Mouse (Mus musculus) neural tube, embryonic 13.5 days (tissue): ENCODE results near the gene Mylk3. TPM values are rescaled to one million over a fixed set of nuclear protein-coding genes. Genes with fewer than 3 reads are reported as not detected.

Experiments used
- ATAC-seq: fragments of 200-750 bp; cut with Nextera tagmentation; 2 replicates; pipeline ENCODE4 v1.8.0; 2017; ENCODE audit warnings: low read depth, mild to moderate bottlenecking, moderate TSS enrichment, moderate library complexity
- H3K27ac ChIP-seq: fragments of 300-500 bp; sonication (generic); replicated peaks from 2 replicates; pipeline ENCODE4 v1.5.1; 2015; ENCODE audit warnings: moderate library complexity, mild to moderate bottlenecking, inconsistent platforms
- H3K27me3 ChIP-seq: fragments of 300-500 bp; sonication (generic); 2 replicates; pipeline ENCODE4 v1.6.1; 2015; ENCODE audit warnings: mild to moderate bottlenecking, inconsistent platforms
- H3K36me3 ChIP-seq: fragments of 300-500 bp; sonication (generic); 2 replicates; pipeline ENCODE4 v1.6.1; 2015; ENCODE audit warnings: mild to moderate bottlenecking, inconsistent platforms
- H3K4me1 ChIP-seq: fragments of 300-500 bp; sonication (generic); replicated peaks from 2 replicates; pipeline ENCODE4 v1.6.1; 2015; ENCODE audit warnings: inconsistent platforms
- H3K4me2 ChIP-seq: fragments of 300-500 bp; sonication (generic); 2 replicates; pipeline ENCODE4 v1.6.1; 2015; ENCODE audit warnings: inconsistent platforms, mild to moderate bottlenecking, moderate library complexity
- H3K4me3 ChIP-seq: fragments of 300-500 bp; sonication (generic); 2 replicates; pipeline ENCODE4 v1.5.1; 2015; ENCODE audit warnings: mild to moderate bottlenecking, inconsistent platforms
- H3K9ac ChIP-seq: fragments of 300-500 bp; sonication (generic); 2 replicates; pipeline ENCODE4 v1.6.1; 2015; ENCODE audit warnings: moderate library complexity, mild to moderate bottlenecking, inconsistent platforms
- H3K9me3 ChIP-seq: fragments of 300-500 bp; sonication (generic); 2 replicates; pipeline ENCODE4 v1.6.1; 2016; ENCODE audit warnings: inconsistent platforms
- WGBS: fragments of 180-500 bp; shearing (Covaris S2); methylation state at CpG from one replicate; pipeline ENCODE4 v1.1.7; 2015; 5-methylcytosine and 5-hydroxymethylcytosine counted together
- polyA plus RNA-seq: library from polyadenylated mRNA; unstranded; fragments of >200 nt; fragmentation: Nextera tagmentation; extraction: Ambion mirVana; gene quantifications from 2 replicates; pipeline ENCODE4 v1.2.1, GENCODE M21; 2015

Mylk3 gene
- polyA plus RNA-seq, result 0.47 TPM in 2 replicates

GRCm38 (mm10) chr8:85386205-85386604, at the start of gene Mylk3:
Gene Mylk3 (minus strand): TSS chr8:85386345.
- Histone ChIP-seq H3K9me3 (no peaks in the 10 kb centered on the region), H3K4me1 (no peaks in the 10 kb centered on the region), H3K4me2 (no peak within 1 kb of the TSS), H3K4me3 (no peak within 1 kb of the TSS), H3K27ac (no peak within 1 kb of the TSS), H3K27me3 (no peaks in the 10 kb centered on the region), H3K9ac (no peak within 1 kb of the TSS), H3K36me3 (no peaks in the 10 kb centered on the region)
- ATAC-seq, result no peak
- 81% methylated on average over 6 of the region's 6 CpGs for WGBS

GRCm38 (mm10) chr8:85435736-85436135, 49.6 kb upstream of the Mylk3 start:
- no peak for ATAC-seq
- H3K4me2 ChIP-seq, result no peak overlapping the region
- no peak overlapping the region for H3K9ac ChIP-seq
- H3K4me1 ChIP-seq, result peaks cover 16% of the 10 kb centered on the region
- H3K36me3 ChIP-seq, result no peaks in the 10 kb centered on the region
- H3K4me3 ChIP-seq, result no peak overlapping the region
- H3K27me3 ChIP-seq, result no peaks in the 10 kb centered on the region
- H3K9me3 ChIP-seq, result no peaks in the 10 kb centered on the region
- H3K27ac ChIP-seq, result no peak overlapping the region
- 55% methylated on average over 5 of the region's 5 CpGs for WGBS

GRCm38 (mm10) chr8:85434817-85435216, 48.7 kb upstream of the Mylk3 start:
- Histone ChIP-seq H3K27ac (no peak overlapping the region), H3K27me3 (no peaks in the 10 kb centered on the region), H3K4me1 (peaks cover 23% of the 10 kb centered on the region), H3K9me3 (no peaks in the 10 kb centered on the region), H3K36me3 (no peaks in the 10 kb centered on the region), H3K4me2 (no peak overlapping the region), H3K4me3 (no peak overlapping the region), H3K9ac (no peak overlapping the region)
- WGBS, result 72% methylated on average over 12 of the region's 12 CpGs
- ATAC-seq, result no peak

GRCm38 (mm10) chr8:85433017-85433393, 46.9 kb upstream of the Mylk3 start:
- Histone ChIP-seq H3K36me3 (no peaks in the 10 kb centered on the region), H3K4me1 (peaks cover 36% of the 10 kb centered on the region), H3K9me3 (no peaks in the 10 kb centered on the region), H3K9ac (peak overlapping the region; percentile 55; the same call in 1 of the 2 replicates), H3K4me2 (peak overlapping the region; percentile 59), H3K27ac (peak overlapping the region; percentile 74), H3K27me3 (no peaks in the 10 kb centered on the region), H3K4me3 (peak overlapping the region; percentile 65)
- ATAC-seq, result peak; percentile 72
- 4% methylated on average over 6 of the region's 6 CpGs for WGBS

GRCm38 (mm10) chr8:85432168-85433016, 46.2 kb upstream of the Mylk3 start, which contains the start of gene 4921524J17Rik:
Gene 4921524J17Rik (minus strand): TSS chr8:85432833.
- Histone ChIP-seq H3K9me3 (no peaks in the 10 kb centered on the region), H3K27ac (peak within 1 kb of the TSS; percentile 95), H3K4me2 (peak within 1 kb of the TSS; percentile 59), H3K36me3 (no peaks in the 10 kb centered on the region), H3K4me1 (peaks cover 42% of the 10 kb centered on the region), H3K27me3 (no peaks in the 10 kb centered on the region), H3K9ac (peak within 1 kb of the TSS; percentile 90), H3K4me3 (peak within 1 kb of the TSS; percentile 65)
- peak; percentile 99 for ATAC-seq
- WGBS, result under 1% methylated on average over 76 of the region's 85 CpGs

- Histone ChIP-seq H3K4me3 (peak overlapping the region; percentile 65), H3K4me1 (peaks cover 50% of the 10 kb centered on the region), H3K27me3 (no peaks in the 10 kb centered on the region), H3K9ac (peak overlapping the region; percentile 90), H3K4me2 (peak overlapping the region; percentile 59), H3K9me3 (no peaks in the 10 kb centered on the region), H3K36me3 (no peaks in the 10 kb centered on the region), H3K27ac (peak overlapping the region; percentile 95; the same call in 1 of the 2 replicates)
- no peak for ATAC-seq
- WGBS, result 18% methylated on average over 10 of the region's 10 CpGs
Measured at GRCm38 (mm10) chr8:85431281-85432167, 45.4 kb upstream of the Mylk3 start.

- WGBS, result 27% methylated on average over 3 of the region's 3 CpGs
- H3K9ac ChIP-seq, result peak overlapping the region; percentile 90
- H3K4me2 ChIP-seq, result peak overlapping the region; percentile 59
Measured at GRCm38 (mm10) chr8:85430801-85431200, 44.7 kb upstream of the Mylk3 start.

GRCm38 (mm10) chr8:85429219-85429618, 43.1 kb upstream of the Mylk3 start:
- 22% methylated on average over 4 of the region's 4 CpGs for WGBS
- Histone ChIP-seq H3K27me3 (no peaks in the 10 kb centered on the region), H3K4me1 (peaks cover 54% of the 10 kb centered on the region), H3K36me3 (no peaks in the 10 kb centered on the region), H3K27ac (peak overlapping the region; percentile 33; the same call in 1 of the 2 replicates), H3K4me3 (no peak overlapping the region), H3K9me3 (no peaks in the 10 kb centered on the region), H3K4me2 (peak overlapping the region; percentile 31), H3K9ac (peak overlapping the region; percentile 26; the same call in 1 of the 2 replicates)
- no peak for ATAC-seq

More at GRCm38 (mm10) chr8:85430801-85431200, 44.7 kb upstream of the Mylk3 start:
- ATAC-seq, result no peak
- Histone ChIP-seq H3K4me1 (peaks cover 53% of the 10 kb centered on the region), H3K36me3 (no peaks in the 10 kb centered on the region), H3K27ac (peak overlapping the region; percentile 40), H3K27me3 (no peaks in the 10 kb centered on the region), H3K4me3 (peak overlapping the region; percentile 65), H3K9me3 (no peaks in the 10 kb centered on the region)

GRCm38 (mm10) chr8:85427026-85427425, 40.9 kb upstream of the Mylk3 start:
- H3K27me3 ChIP-seq, result no peaks in the 10 kb centered on the region
- no peak overlapping the region for H3K9ac ChIP-seq
- no peaks in the 10 kb centered on the region for H3K9me3 ChIP-seq
- H3K36me3 ChIP-seq, result no peaks in the 10 kb centered on the region
- 77% methylated on average over 4 of the region's 4 CpGs for WGBS
- H3K4me2 ChIP-seq, result no peak overlapping the region
- H3K27ac ChIP-seq, result no peak overlapping the region
- ATAC-seq, result no peak
- H3K4me1 ChIP-seq, result peaks cover 52% of the 10 kb centered on the region
- H3K4me3 ChIP-seq, result no peak overlapping the region

- H3K4me2 ChIP-seq, result no peak overlapping the region
- ATAC-seq, result no peak
- no peak overlapping the region for H3K9ac ChIP-seq
- no peaks in the 10 kb centered on the region for H3K9me3 ChIP-seq
- WGBS, result 97% methylated on average over 1 of the region's 1 CpGs
- no peak overlapping the region for H3K4me3 ChIP-seq
- no peaks in the 10 kb centered on the region for H3K27me3 ChIP-seq
- peaks cover 6% of the 10 kb centered on the region; the same call in 1 of the 2 replicates for H3K36me3 ChIP-seq
- no peak overlapping the region for H3K27ac ChIP-seq
- H3K4me1 ChIP-seq, result peaks cover 5% of the 10 kb centered on the region
Measured at GRCm38 (mm10) chr8:85421329-85421728, 35.2 kb upstream of the Mylk3 start.

- 80% methylated on average over 3 of the region's 3 CpGs for WGBS
- H3K4me2 ChIP-seq, result no peak overlapping the region
- H3K4me3 ChIP-seq, result no peak overlapping the region
- no peaks in the 10 kb centered on the region for H3K36me3 ChIP-seq
- no peaks in the 10 kb centered on the region for H3K27me3 ChIP-seq
- no peak for ATAC-seq
- H3K9ac ChIP-seq, result no peak overlapping the region
- no peak overlapping the region for H3K27ac ChIP-seq
- H3K4me1 ChIP-seq, result peaks cover 9% of the 10 kb centered on the region
- no peaks in the 10 kb centered on the region for H3K9me3 ChIP-seq
Measured at GRCm38 (mm10) chr8:85408526-85408925, 22.4 kb upstream of the Mylk3 start.

- no peak for ATAC-seq
- no peak overlapping the region for H3K27ac ChIP-seq
- H3K4me2 ChIP-seq, result no peak overlapping the region
- no peaks in the 10 kb centered on the region for H3K27me3 ChIP-seq
- no peaks in the 10 kb centered on the region for H3K9me3 ChIP-seq
- peaks cover 9% of the 10 kb centered on the region for H3K4me1 ChIP-seq
- H3K4me3 ChIP-seq, result no peak overlapping the region
- no peaks in the 10 kb centered on the region for H3K36me3 ChIP-seq
- no peak overlapping the region for H3K9ac ChIP-seq
- 65% methylated on average over 7 of the region's 7 CpGs for WGBS
Measured at GRCm38 (mm10) chr8:85408053-85408505, 21.9 kb upstream of the Mylk3 start.
